Mouse (Mus musculus) testis, adult 2 months (tissue): ENCODE measurements around the gene Upp2. TPM values are rescaled to one million over a fixed set of nuclear protein-coding genes. Genes with fewer than 3 reads are reported as not detected.

ENCODE experiments used
- H3K27ac ChIP-seq: fragments of 200-500 bp; 2 replicates; pipeline ENCODE4 v1.5.1; 2012; ENCODE audit warnings: low read depth, low read length; ENCODE audit not compliant: control insufficient read depth, insufficient read depth
- H3K27me3 ChIP-seq: fragments of 200-500 bp; 2 replicates; pipeline ENCODE4 v1.6.1; 2012; ENCODE audit warnings: mild to moderate bottlenecking, low read length, moderate library complexity; ENCODE audit not compliant: control insufficient read depth, insufficient read depth
- H3K36me3 ChIP-seq: fragments of 200-500 bp; 2 replicates; pipeline ENCODE4 v1.6.1; 2012; ENCODE audit warnings: mild to moderate bottlenecking, low read length; ENCODE audit not compliant: control insufficient read depth, insufficient read depth
- H3K4me1 ChIP-seq: fragments of 200-500 bp; 2 replicates; pipeline ENCODE4 v1.6.1; 2012; ENCODE audit warnings: low read length; ENCODE audit not compliant: control insufficient read depth, insufficient read depth
- H3K4me3 ChIP-seq: fragments of 200-500 bp; 2 replicates; pipeline ENCODE4 v1.5.1; 2012; ENCODE audit warnings: low read depth, mild to moderate bottlenecking, low read length, moderate library complexity, mixed read lengths; ENCODE audit not compliant: control insufficient read depth
- CTCF ChIP-seq: fragments of 200-500 bp; IDR thresholded peaks from 2 replicates; pipeline ENCODE4 v1.5.1; 2012; ENCODE audit warnings: low read depth, mild to moderate bottlenecking, inconsistent platforms, low read length, moderate library complexity; ENCODE audit not compliant: control insufficient read depth, insufficient read depth, insufficient replicate concordance
- POLR2A ChIP-seq: fragments of 200-500 bp; IDR thresholded peaks from 2 replicates; pipeline ENCODE4 v1.6.1; 2012; ENCODE audit warnings: low read depth, mild to moderate bottlenecking, inconsistent platforms, low read length, moderate library complexity; ENCODE audit not compliant: control insufficient read depth
- polyA plus RNA-seq: library from polyadenylated mRNA; depleted of rRNA; stranded (reverse); fragments of >200 nt; gene quantifications from 2 replicates; pipeline ENCODE4 v1.2.3, GENCODE M21; 2012

Upp2 gene
- polyA plus RNA-seq, 1 experiment, result 7.0 TPM

GRCm38 (mm10) chr2:58625186-58625585, 58.1 kb downstream of the Upp2 start:
- no peak overlapping the region for H3K4me3 ChIP-seq
- no peak overlapping the region for H3K27ac ChIP-seq
- TF ChIP-seq POLR2A (no peak), CTCF (no peak)
- no peaks in the 10 kb centered on the region for H3K36me3 ChIP-seq
- no peaks in the 10 kb centered on the region for H3K4me1 ChIP-seq
- no peaks in the 10 kb centered on the region for H3K27me3 ChIP-seq

DNA sequence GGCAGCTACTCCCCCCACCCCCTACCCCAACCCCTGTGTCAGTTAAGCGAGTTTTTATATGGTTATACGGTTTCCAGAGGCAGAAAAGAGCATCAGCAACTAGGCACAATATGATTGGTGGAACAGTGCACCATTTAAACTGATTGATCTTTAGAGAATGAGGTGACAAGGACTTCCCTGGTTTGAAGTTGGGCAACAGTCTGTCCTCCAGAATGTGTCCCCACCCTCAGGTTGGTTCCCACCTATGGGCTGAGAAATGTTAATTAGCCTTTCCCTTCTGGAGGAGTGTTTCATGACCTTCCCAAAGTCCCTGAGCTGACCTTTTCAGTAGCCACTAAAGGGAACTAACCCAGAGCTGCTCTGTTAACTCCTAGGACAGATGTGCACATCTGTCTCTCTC, 58.6 kb downstream of the Upp2 start:
- no peaks in the 10 kb centered on the region for H3K36me3 ChIP-seq
- H3K27me3 ChIP-seq, result no peaks in the 10 kb centered on the region
- H3K27ac ChIP-seq, result no peak overlapping the region
- no peak overlapping the region for H3K4me3 ChIP-seq
- no peaks in the 10 kb centered on the region for H3K4me1 ChIP-seq
- TF ChIP-seq POLR2A (no peak), CTCF (no peak)

- TF ChIP-seq CTCF (no peak), POLR2A (no peak)
- Histone ChIP-seq H3K36me3 (no peaks in the 10 kb centered on the region), H3K27ac (no peak overlapping the region), H3K4me3 (no peak overlapping the region), H3K4me1 (no peaks in the 10 kb centered on the region), H3K27me3 (no peaks in the 10 kb centered on the region)
Observed at GRCm38 (mm10) chr2:58626136-58626769, 59.2 kb downstream of the Upp2 start.

DNA sequence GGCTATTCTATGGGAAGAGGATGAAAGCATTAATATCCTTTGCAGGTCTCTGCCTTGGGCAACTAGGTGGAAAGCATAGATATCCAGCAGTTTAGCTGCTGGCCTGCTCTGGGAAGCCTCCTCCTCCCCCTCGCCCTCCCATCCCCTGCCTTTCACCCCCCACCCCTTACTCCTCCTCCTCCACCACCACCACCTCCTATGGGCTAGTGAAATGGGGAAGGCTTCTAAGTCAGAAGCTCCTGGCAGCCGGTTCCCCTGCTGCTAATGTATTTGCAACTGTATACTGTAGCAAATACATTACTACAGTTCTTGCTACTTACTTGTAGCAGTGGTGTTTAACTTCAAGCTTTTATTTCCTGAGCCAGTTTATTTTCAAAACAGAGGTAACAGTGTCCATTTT, 60.9 kb downstream of the Upp2 start:
- no peaks in the 10 kb centered on the region for H3K36me3 ChIP-seq
- no peaks in the 10 kb centered on the region for H3K4me1 ChIP-seq
- TF ChIP-seq POLR2A, result no peak
- TF ChIP-seq CTCF, result no peak
- H3K4me3 ChIP-seq, result no peak overlapping the region
- no peaks in the 10 kb centered on the region for H3K27me3 ChIP-seq
- H3K27ac ChIP-seq, result no peak overlapping the region

- no peaks in the 10 kb centered on the region for H3K27me3 ChIP-seq
- H3K4me1 ChIP-seq, result no peaks in the 10 kb centered on the region
- H3K4me3 ChIP-seq, result no peak overlapping the region
- TF ChIP-seq POLR2A (no peak), CTCF (no peak)
- no peak overlapping the region for H3K27ac ChIP-seq
- no peaks in the 10 kb centered on the region for H3K36me3 ChIP-seq
Observed at GRCm38 (mm10) chr2:58628993-58629392, 61.9 kb downstream of the Upp2 start.

GRCm38 (mm10) chr2:58629440-58629839, 62.3 kb downstream of the Upp2 start:
- no peaks in the 10 kb centered on the region for H3K27me3 ChIP-seq
- H3K4me1 ChIP-seq, result no peaks in the 10 kb centered on the region
- H3K36me3 ChIP-seq, result no peaks in the 10 kb centered on the region
- TF ChIP-seq POLR2A (no peak), CTCF (no peak)
- no peak overlapping the region for H3K4me3 ChIP-seq
- H3K27ac ChIP-seq, result no peak overlapping the region

DNA sequence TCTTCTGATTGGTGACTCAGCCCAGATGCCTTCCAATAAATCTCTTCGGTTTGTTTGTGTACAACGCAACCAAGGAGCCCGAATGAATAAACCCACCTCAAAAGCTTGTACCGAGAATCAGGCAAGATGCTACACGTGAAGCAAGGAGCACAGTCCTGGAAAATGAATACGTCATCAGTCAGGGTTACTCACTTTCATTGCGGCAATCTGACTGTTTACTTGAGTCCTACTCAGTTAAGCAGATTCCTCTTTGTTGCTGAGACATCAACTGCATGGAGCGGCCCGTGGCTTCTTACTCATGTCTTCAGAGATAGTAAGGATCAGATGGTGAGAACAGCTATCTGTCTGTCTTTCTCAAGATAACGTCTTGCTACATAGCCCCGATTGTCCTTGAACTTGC, 66.7 kb downstream of the Upp2 start:
- TF ChIP-seq POLR2A (no peak), CTCF (no peak)

DNA sequence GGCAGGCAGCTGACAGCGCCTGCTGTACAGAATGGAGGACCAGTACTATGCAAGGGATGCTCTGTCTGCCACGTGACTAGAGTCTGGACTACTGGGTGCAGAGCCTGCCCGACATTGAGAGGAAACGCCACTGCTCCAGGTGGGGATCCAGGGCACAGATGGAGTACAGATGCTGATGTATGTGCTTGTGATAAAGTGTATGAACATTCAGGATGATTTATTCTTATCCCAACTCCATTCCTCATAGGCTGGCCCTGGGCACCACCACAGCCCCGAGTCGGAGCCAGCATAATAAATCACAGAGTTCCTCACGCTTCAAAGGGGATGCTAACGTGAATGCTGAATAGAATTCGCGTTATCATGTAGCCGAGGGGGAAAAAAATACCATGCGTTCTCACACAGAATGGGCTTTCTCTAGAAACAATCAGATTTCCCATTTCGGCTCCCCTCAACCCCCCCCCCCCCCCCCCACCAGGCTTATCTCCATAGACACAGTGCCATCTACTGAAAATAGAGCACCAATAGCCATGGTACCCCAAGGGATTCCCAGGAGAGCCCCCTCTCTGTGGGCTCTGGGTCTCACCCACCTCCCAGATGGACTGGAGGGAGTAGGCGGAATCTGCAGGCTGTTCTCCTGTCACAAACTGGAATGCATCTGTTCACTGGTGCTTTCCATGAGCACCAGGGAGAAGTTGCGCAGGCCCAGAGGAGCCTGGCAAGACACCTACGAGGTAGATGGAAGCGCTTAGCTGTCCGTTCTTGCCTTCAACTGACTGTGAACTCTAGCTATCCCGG, 74.9 kb downstream of the Upp2 start:
- H3K27me3 ChIP-seq, result no peaks in the 10 kb centered on the region
- H3K27ac ChIP-seq, result no peak overlapping the region
- H3K4me1 ChIP-seq, result no peaks in the 10 kb centered on the region; the same call in 1 of the 2 replicates
- no peaks in the 10 kb centered on the region for H3K36me3 ChIP-seq
- no peak for TF ChIP-seq POLR2A
- TF ChIP-seq CTCF, result no peak
- H3K4me3 ChIP-seq, result no peak overlapping the region

More for the DNA sequence above, 66.7 kb downstream of the Upp2 start:
- Histone ChIP-seq H3K27ac (no peak overlapping the region), H3K27me3 (no peaks in the 10 kb centered on the region), H3K36me3 (no peaks in the 10 kb centered on the region), H3K4me1 (no peaks in the 10 kb centered on the region), H3K4me3 (no peak overlapping the region)
